Mouse (Mus musculus) layer of hippocampus, adult 9-10 months (tissue): ENCODE results near the gene Scrt2.
"Not testable (repeated sequence)": the region's sequence is repeated elsewhere in the genome, so short reads cannot be mapped to it uniquely, and the experiment has no call there.

Source experiments
- DNase-seq: peaks from one replicate; pipeline ENCODE4 v3.0.0; 2022; ENCODE audit warnings: low spot score

Scrt2 gene

GRCm38 (mm10) chr2:152080685-152081541 lies at the start of gene Scrt2:
Gene Scrt2, plus strand, starts transcription at chr2:152081529.
- DNase-seq, result no peak

GRCm38 (mm10) chr2:152040101-152040500 lies 41.2 kb upstream of the Scrt2 start:
- no peak for DNase-seq

- DNase-seq, result no peak
Observed at GRCm38 (mm10) chr2:152047116-152048002, 34.0 kb upstream of the Scrt2 start.

- DNase-seq, result no peak
Observed at GRCm38 (mm10) chr2:152048003-152048980, 33.0 kb upstream of the Scrt2 start.

GRCm38 (mm10) chr2:152048981-152049441 lies 32.3 kb upstream of the Scrt2 start:
- DNase-seq, result no peak

- DNase-seq, result no peak
Observed at GRCm38 (mm10) chr2:152049611-152050270, 31.6 kb upstream of the Scrt2 start.

- no peak for DNase-seq
Observed at GRCm38 (mm10) chr2:152050316-152050715, 31.0 kb upstream of the Scrt2 start.

- no peak for DNase-seq
Observed at GRCm38 (mm10) chr2:152051985-152052384, 29.3 kb upstream of the Scrt2 start.

- DNase-seq, result no peak
Observed at GRCm38 (mm10) chr2:152055406-152055805, 25.9 kb upstream of the Scrt2 start.

GRCm38 (mm10) chr2:152056368-152057251 lies 24.7 kb upstream of the Scrt2 start:
- no peak for DNase-seq

- no peak for DNase-seq
Observed at GRCm38 (mm10) chr2:152057252-152057563, 24.1 kb upstream of the Scrt2 start.

GRCm38 (mm10) chr2:152062817-152063216 lies 18.5 kb upstream of the Scrt2 start:
- not testable (repeated sequence) for DNase-seq

- no peak for DNase-seq
Observed at GRCm38 (mm10) chr2:152068660-152069433, 12.5 kb upstream of the Scrt2 start.

- DNase-seq, result no peak
Observed at GRCm38 (mm10) chr2:152069434-152069786, 11.9 kb upstream of the Scrt2 start.

- no peak for DNase-seq
Observed at GRCm38 (mm10) chr2:152069941-152070340, 11.4 kb upstream of the Scrt2 start.

- no peak for DNase-seq
Observed at GRCm38 (mm10) chr2:152074521-152074920, 6.8 kb upstream of the Scrt2 start.

GRCm38 (mm10) chr2:152075294-152075889 lies 5.9 kb upstream of the Scrt2 start:
- DNase-seq, result no peak

GRCm38 (mm10) chr2:152077337-152077736 lies 4.0 kb upstream of the Scrt2 start:
- no peak for DNase-seq
